Mouse (Mus musculus): ENCODE measurements around the gene Ppara. TPM values are rescaled to one million over a fixed set of nuclear protein-coding genes. Genes with fewer than 3 reads are reported as not detected.

Ppara gene
- polyA plus RNA-seq, 1 experiment from 2014 or later = 5.0 TPM

GRCm38 (mm10) chr15:85706527-85706926 lies 28.3 kb upstream of the Ppara start:
- Histone ChIP-seq H3K27ac (no peak overlapping the region), H3K9me3 (replicated peaks) (no peaks in the 10 kb centered on the region), H3K4me3 (replicated peaks) (no peak overlapping the region), H3K9ac (no peak overlapping the region), H3K4me2 (no peak overlapping the region), H3K36me3 (peaks cover 62% of the 10 kb centered on the region), H3K27me3 (no peaks in the 10 kb centered on the region), H3K4me1 (peaks cover 65% of the 10 kb centered on the region)
- ATAC-seq (replicated peaks; ENCODE audit: low FRiP score) = no peak
- WGBS = 94% methylated on average over 8 of the region's 8 CpGs

GRCm38 (mm10) chr15:85707017-85707416 lies 27.8 kb upstream of the Ppara start:
- Histone ChIP-seq H3K9ac (no peak overlapping the region), H3K4me3 (replicated peaks) (no peak overlapping the region), H3K4me1 (peaks cover 60% of the 10 kb centered on the region), H3K36me3 (peaks cover 57% of the 10 kb centered on the region), H3K27ac (no peak overlapping the region), H3K27me3 (no peaks in the 10 kb centered on the region), H3K9me3 (replicated peaks) (no peaks in the 10 kb centered on the region), H3K4me2 (no peak overlapping the region)
- WGBS = 92% methylated on average over 11 of the region's 11 CpGs
- ATAC-seq (replicated peaks; ENCODE audit: low FRiP score) = no peak

GRCm38 (mm10) chr15:85707458-85708030 lies 27.2 kb upstream of the Ppara start:
- Histone ChIP-seq H3K27me3 (no peaks in the 10 kb centered on the region), H3K27ac (no peak overlapping the region), H3K9me3 (replicated peaks) (no peaks in the 10 kb centered on the region), H3K9ac (no peak overlapping the region), H3K36me3 (peaks cover 52% of the 10 kb centered on the region), H3K4me1 (peaks cover 56% of the 10 kb centered on the region), H3K4me3 (replicated peaks) (no peak overlapping the region), H3K4me2 (no peak overlapping the region)
- no peak for ATAC-seq (replicated peaks; ENCODE audit: low FRiP score)
- 85% methylated on average over 7 of the region's 7 CpGs for WGBS

- no peak overlapping the region for H3K9ac ChIP-seq
- no peaks in the 10 kb centered on the region for H3K9me3 ChIP-seq (replicated peaks)
- H3K36me3 ChIP-seq = peaks cover 45% of the 10 kb centered on the region
- no peaks in the 10 kb centered on the region for H3K27me3 ChIP-seq
- no peak overlapping the region for H3K27ac ChIP-seq
- whole genome bisulfite sequencing = 70% methylated on average over 2 of the region's 2 CpGs
- H3K4me1 ChIP-seq = peaks cover 52% of the 10 kb centered on the region
- ATAC-seq (replicated peaks; ENCODE audit: low FRiP score) = no peak
- H3K4me2 ChIP-seq = no peak overlapping the region
- H3K4me3 ChIP-seq (replicated peaks) = no peak overlapping the region
These were observed 26.6 kb upstream of the Ppara start for GRCm38 (mm10) chr15:85708217-85708616.

- peaks cover 39% of the 10 kb centered on the region for H3K36me3 ChIP-seq
- no peaks in the 10 kb centered on the region for H3K9me3 ChIP-seq (replicated peaks)
- WGBS = 84% methylated on average over 4 of the region's 4 CpGs
- H3K27me3 ChIP-seq = no peaks in the 10 kb centered on the region
- peaks cover 47% of the 10 kb centered on the region for H3K4me1 ChIP-seq
- peak; percentile 48 for ATAC-seq (replicated peaks; ENCODE audit: low FRiP score)
- H3K4me2 ChIP-seq = no peak overlapping the region
- no peak overlapping the region for H3K9ac ChIP-seq
- no peak overlapping the region for H3K4me3 ChIP-seq (replicated peaks)
- 0 out of 2 replicates have a peak overlapping the region, but pooled peaks have one; percentile 15 for H3K27ac ChIP-seq
These were observed 25.9 kb upstream of the Ppara start for GRCm38 (mm10) chr15:85708843-85709242.

- Histone ChIP-seq H3K27ac (0 out of 2 replicates have a peak overlapping the region, but pooled peaks have one; percentile 15), H3K4me3 (replicated peaks) (no peak overlapping the region), H3K9me3 (replicated peaks) (no peaks in the 10 kb centered on the region), H3K9ac (no peak overlapping the region), H3K27me3 (no peaks in the 10 kb centered on the region), H3K4me2 (no peak overlapping the region), H3K4me1 (peaks cover 43% of the 10 kb centered on the region), H3K36me3 (peaks cover 33% of the 10 kb centered on the region)
- 0 out of 2 replicates have a peak, but pooled peaks have one; percentile 12 for ATAC-seq (replicated peaks; ENCODE audit: low FRiP score)
- WGBS = 39% methylated on average over 10 of the region's 10 CpGs
These were observed 25.4 kb upstream of the Ppara start for GRCm38 (mm10) chr15:85709268-85709973.

GRCm38 (mm10) chr15:85710179-85710578 lies 24.6 kb upstream of the Ppara start:
- ATAC-seq (replicated peaks; ENCODE audit: low FRiP score) = peak; percentile 29; the same call in 1 of the 2 replicates

GRCm38 (mm10) chr15:85710641-85711580 lies 23.9 kb upstream of the Ppara start:
- peaks cover 28% of the 10 kb centered on the region for H3K4me1 ChIP-seq
- no peak overlapping the region for H3K9ac ChIP-seq
- no peaks in the 10 kb centered on the region for H3K9me3 ChIP-seq (replicated peaks)
- H3K27me3 ChIP-seq = no peaks in the 10 kb centered on the region
- H3K27ac ChIP-seq = no peak overlapping the region
- no peak overlapping the region for H3K4me3 ChIP-seq (replicated peaks)
- peaks cover 18% of the 10 kb centered on the region for H3K36me3 ChIP-seq
- 82% methylated on average over 17 of the region's 17 CpGs for WGBS
- H3K4me2 ChIP-seq = no peak overlapping the region
- no peak for ATAC-seq (replicated peaks; ENCODE audit: low FRiP score)

More at GRCm38 (mm10) chr15:85710179-85710578, 24.6 kb upstream of the Ppara start:
- Histone ChIP-seq H3K27me3 (no peaks in the 10 kb centered on the region), H3K9ac (no peak overlapping the region), H3K9me3 (replicated peaks) (no peaks in the 10 kb centered on the region), H3K4me2 (no peak overlapping the region), H3K27ac (no peak overlapping the region), H3K4me3 (replicated peaks) (no peak overlapping the region), H3K4me1 (peaks cover 36% of the 10 kb centered on the region), H3K36me3 (peaks cover 26% of the 10 kb centered on the region)
- 0% methylated on average over 8 of the region's 8 CpGs for WGBS

- 40% methylated on average over 5 of the region's 5 CpGs for WGBS
- ATAC-seq (replicated peaks; ENCODE audit: low FRiP score) = no peak
- H3K9ac ChIP-seq = no peak overlapping the region
- peaks cover 20% of the 10 kb centered on the region for H3K4me1 ChIP-seq
- H3K4me3 ChIP-seq (replicated peaks) = no peak overlapping the region
- H3K4me2 ChIP-seq = no peak overlapping the region
- peaks cover under 1% of the 10 kb centered on the region; the same call in 1 of the 2 replicates for H3K36me3 ChIP-seq
- H3K27ac ChIP-seq = no peak overlapping the region
- no peaks in the 10 kb centered on the region for H3K9me3 ChIP-seq (replicated peaks)
- no peaks in the 10 kb centered on the region for H3K27me3 ChIP-seq
These were observed 22.1 kb upstream of the Ppara start for GRCm38 (mm10) chr15:85712565-85713168.

GRCm38 (mm10) chr15:85713417-85713816 lies 21.4 kb upstream of the Ppara start:
- WGBS = 90% methylated on average over 9 of the region's 9 CpGs
- ATAC-seq (replicated peaks; ENCODE audit: low FRiP score) = no peak
- no peak overlapping the region for H3K27ac ChIP-seq
- H3K4me1 ChIP-seq = peaks cover 20% of the 10 kb centered on the region
- no peaks in the 10 kb centered on the region for H3K36me3 ChIP-seq
- H3K4me2 ChIP-seq = no peak overlapping the region
- no peak overlapping the region for H3K9ac ChIP-seq
- no peaks in the 10 kb centered on the region for H3K27me3 ChIP-seq
- no peak overlapping the region for H3K4me3 ChIP-seq (replicated peaks)
- no peaks in the 10 kb centered on the region for H3K9me3 ChIP-seq (replicated peaks)

GRCm38 (mm10) chr15:85715059-85715458 lies 19.7 kb upstream of the Ppara start:
- ATAC-seq (replicated peaks; ENCODE audit: low FRiP score) = no peak
- no peak overlapping the region for H3K4me3 ChIP-seq (replicated peaks)
- 86% methylated on average over 3 of the region's 3 CpGs for WGBS
- peaks cover 8% of the 10 kb centered on the region; the same call in 1 of the 2 replicates for H3K4me1 ChIP-seq
- no peaks in the 10 kb centered on the region for H3K9me3 ChIP-seq (replicated peaks)
- H3K27me3 ChIP-seq = no peaks in the 10 kb centered on the region
- no peak overlapping the region for H3K9ac ChIP-seq
- H3K27ac ChIP-seq = no peak overlapping the region
- H3K36me3 ChIP-seq = no peaks in the 10 kb centered on the region
- no peak overlapping the region for H3K4me2 ChIP-seq
